Mouse (Mus musculus) small intestine, adult 2 months (tissue): ENCODE results near the gene Slc7a5. TPM values are rescaled to one million over a fixed set of nuclear protein-coding genes. Genes with fewer than 3 reads are reported as not detected.
A peak's percentile ranks its signal among the peaks of the same experiment; 100 is the strongest.

Experiments
- H3K27ac ChIP-seq: fragments of 200-500 bp; 2 replicates; pipeline ENCODE4 v1.5.1; 2012; ENCODE audit warnings: low read depth, low read length, control low read depth, inconsistent platforms; ENCODE audit not compliant: insufficient read depth
- H3K27me3 ChIP-seq: fragments of 200-500 bp; 2 replicates; pipeline ENCODE4 v1.6.1; 2012; ENCODE audit warnings: mild to moderate bottlenecking, moderate library complexity, low read length, inconsistent platforms; ENCODE audit not compliant: control insufficient read depth, insufficient read depth
- H3K36me3 ChIP-seq: fragments of 200-500 bp; 2 replicates; pipeline ENCODE4 v1.6.1; 2012; ENCODE audit warnings: mild to moderate bottlenecking, low read length, control low read depth, inconsistent platforms; ENCODE audit not compliant: control insufficient read depth, insufficient read depth
- H3K4me1 ChIP-seq: fragments of 200-500 bp; 2 replicates; pipeline ENCODE4 v1.6.1; 2012; ENCODE audit warnings: low read length, inconsistent platforms, mixed read lengths; ENCODE audit not compliant: control insufficient read depth, insufficient read depth, insufficient read length
- H3K4me3 ChIP-seq: fragments of 200-500 bp; 2 replicates; pipeline ENCODE4 v1.5.1; 2012; ENCODE audit warnings: low read depth, mild to moderate bottlenecking, control low read depth, inconsistent platforms, low read length, moderate library complexity
- CTCF ChIP-seq: fragments of 200-500 bp; IDR thresholded peaks from 2 replicates; pipeline ENCODE4 v1.5.1; 2012; ENCODE audit warnings: low read depth, mild to moderate bottlenecking, control low read depth, inconsistent platforms, low read length, moderate library complexity, mixed read lengths; ENCODE audit not compliant: insufficient replicate concordance, insufficient read length; ENCODE audit errors: extremely low read depth
- POLR2A ChIP-seq: fragments of 200-500 bp; IDR thresholded peaks from 2 replicates; pipeline ENCODE4 v1.6.1; 2012; ENCODE audit warnings: low read depth, mild to moderate bottlenecking, control low read depth, inconsistent platforms, low read length, moderate library complexity
- WGBS: fragments of 180-500 bp; shearing (Covaris S2); methylation state at CpG from one replicate; pipeline ENCODE4 v1.1.7; 2018; 5-methylcytosine and 5-hydroxymethylcytosine counted together
- polyA plus RNA-seq: library from polyadenylated mRNA; depleted of rRNA; stranded (reverse); fragments of >200 nt; gene quantifications from 2 replicates; pipeline ENCODE4 v1.2.3, GENCODE M21; 2012; rRNA removed

The Slc7a5 gene
- polyA plus RNA-seq, 1 experiment, result 11.5 TPM

GRCm38 (mm10) chr8:121843184-121843733 is 64.2 kb downstream of the Slc7a5 start:
- 53% methylated on average over 3 of the region's 3 CpGs for WGBS
- H3K27ac ChIP-seq, result no peak overlapping the region
- H3K4me1 ChIP-seq, result no peaks in the 10 kb centered on the region
- H3K36me3 ChIP-seq, result no peaks in the 10 kb centered on the region
- H3K4me3 ChIP-seq, result no peak overlapping the region
- no peaks in the 10 kb centered on the region for H3K27me3 ChIP-seq
- TF ChIP-seq CTCF, result no peak
- TF ChIP-seq POLR2A, result no peak

- no peaks in the 10 kb centered on the region for H3K27me3 ChIP-seq
- TF ChIP-seq CTCF, result no peak
- no peak for TF ChIP-seq POLR2A
- WGBS, result 85% methylated on average over 8 of the region's 8 CpGs
- H3K4me3 ChIP-seq, result no peak overlapping the region
- no peak overlapping the region for H3K27ac ChIP-seq
- no peaks in the 10 kb centered on the region for H3K4me1 ChIP-seq
- no peaks in the 10 kb centered on the region for H3K36me3 ChIP-seq
Observed at GRCm38 (mm10) chr8:121842064-121842955, 65.2 kb downstream of the Slc7a5 start.

GRCm38 (mm10) chr8:121841242-121841641 is 66.3 kb downstream of the Slc7a5 start:
- WGBS, result 50% methylated on average over 8 of the region's 8 CpGs
- no peaks in the 10 kb centered on the region for H3K36me3 ChIP-seq
- no peak overlapping the region for H3K4me3 ChIP-seq
- no peaks in the 10 kb centered on the region for H3K4me1 ChIP-seq
- H3K27me3 ChIP-seq, result no peaks in the 10 kb centered on the region
- no peak overlapping the region for H3K27ac ChIP-seq
- TF ChIP-seq POLR2A, result no peak
- peak; percentile 61; the same call in 1 of the 2 replicates for TF ChIP-seq CTCF

- Histone ChIP-seq H3K27ac (no peak overlapping the region), H3K36me3 (no peaks in the 10 kb centered on the region), H3K4me1 (peaks cover 2% of the 10 kb centered on the region; the same call in 1 of the 2 replicates), H3K4me3 (no peak overlapping the region), H3K27me3 (no peaks in the 10 kb centered on the region)
- WGBS, result 11% methylated on average over 6 of the region's 6 CpGs
- no peak for TF ChIP-seq CTCF
- no peak for TF ChIP-seq POLR2A
Observed at GRCm38 (mm10) chr8:121832503-121832902, 75.0 kb downstream of the Slc7a5 start.

GRCm38 (mm10) chr8:121832061-121832460 is 75.4 kb downstream of the Slc7a5 start:
- 82% methylated on average over 2 of the region's 2 CpGs for WGBS
- Histone ChIP-seq H3K27ac (no peak overlapping the region), H3K36me3 (no peaks in the 10 kb centered on the region), H3K4me3 (no peak overlapping the region), H3K4me1 (peaks cover 2% of the 10 kb centered on the region; the same call in 1 of the 2 replicates), H3K27me3 (no peaks in the 10 kb centered on the region)
- TF ChIP-seq CTCF (no peak), POLR2A (no peak)

Other genes with a start within 250 kb of the Slc7a5 start
- 0.39 and 0.57 TPM in 2 replicates for gene Jph3, start 178.1 kb downstream of the Slc7a5 start, polyA plus RNA-seq
- 7.1 and 10.8 TPM in 2 replicates for gene Klhdc4, start 78.1 kb downstream of the Slc7a5 start, polyA plus RNA-seq
- 0.11 TPM in 1 of 2 replicates, not detected in the other for gene Car5a, start 37.2 kb upstream of the Slc7a5 start, polyA plus RNA-seq
- 24.7 and 34.3 TPM in 2 replicates for gene Banp, start 42.1 kb upstream of the Slc7a5 start, polyA plus RNA-seq